Mouse (Mus musculus) stomach, embryonic 14.5 days (tissue): ENCODE measurements around the gene Ikzf2. TPM values are rescaled to one million over a fixed set of nuclear protein-coding genes. Genes with fewer than 3 reads are reported as not detected.

Experiments used
- ATAC-seq: fragments of 200-750 bp; cut with Nextera tagmentation; 2 replicates; pipeline ENCODE4 v1.8.0; 2017; ENCODE audit warnings: low read depth, moderate TSS enrichment; ENCODE audit not compliant: insufficient number of reproducible peaks, insufficient read depth, low FRiP score
- H3K27ac ChIP-seq: fragments of 300-500 bp; sonication (generic); 2 replicates; pipeline ENCODE4 v1.5.1; 2014; ENCODE audit warnings: mild to moderate bottlenecking, low read length, moderate library complexity, mixed read lengths
- H3K27me3 ChIP-seq: fragments of 300-500 bp; sonication (generic); 2 replicates; pipeline ENCODE4 v1.6.1; 2014; ENCODE audit warnings: low read length, control low read depth, mixed read lengths; ENCODE audit not compliant: control insufficient read depth, insufficient read depth
- H3K36me3 ChIP-seq: fragments of 300-500 bp; sonication (generic); 2 replicates; pipeline ENCODE4 v1.6.1; 2014; ENCODE audit warnings: mild to moderate bottlenecking, control low read depth, low read length, moderate library complexity, mixed read lengths; ENCODE audit not compliant: control insufficient read depth, insufficient read depth
- H3K4me1 ChIP-seq: fragments of 300-500 bp; sonication (generic); 2 replicates; pipeline ENCODE4 v1.6.1; 2014; ENCODE audit warnings: low read length, control low read depth, mixed read lengths; ENCODE audit not compliant: control insufficient read depth, insufficient read depth
- H3K4me2 ChIP-seq: fragments of 300-500 bp; sonication (generic); replicated peaks from 2 replicates; pipeline ENCODE4 v1.6.1; 2014; ENCODE audit warnings: low read depth, low read length, control low read depth
- H3K4me3 ChIP-seq: fragments of 300-500 bp; sonication (generic); 2 replicates; pipeline ENCODE4 v1.5.1; 2014; ENCODE audit warnings: low read depth, low read length, control low read depth
- H3K9ac ChIP-seq: fragments of 300-500 bp; sonication (generic); replicated peaks from 2 replicates; pipeline ENCODE4 v1.6.1; 2014; ENCODE audit warnings: low read depth, mild to moderate bottlenecking, control low read depth, low read length, moderate library complexity, mixed read lengths
- H3K9me3 ChIP-seq: fragments of 300-500 bp; sonication (generic); 2 replicates; pipeline ENCODE4 v1.6.1; 2016; ENCODE audit warnings: low read depth, low read length, control low read depth; ENCODE audit not compliant: control insufficient read depth
- WGBS: fragments of 180-500 bp; shearing (Covaris S2); extraction: QIAGEN DNeasy Blood & Tissue Kit; methylation state at CpG from one replicate; pipeline ENCODE4 v1.1.7; 2014; 5-methylcytosine and 5-hydroxymethylcytosine counted together
- polyA plus RNA-seq: library from polyadenylated mRNA; unstranded; fragments of >200 nt; fragmentation: Nextera tagmentation; extraction: Ambion mirVana; gene quantifications from 2 replicates; pipeline ENCODE4 v1.2.1, GENCODE M21; 2014

Gene Ikzf2
- polyA plus RNA-seq, 1 experiment from 2014 or later = 11.1 TPM

- Histone ChIP-seq H3K27ac (no peak overlapping the region), H3K4me1 (no peaks in the 10 kb centered on the region), H3K4me3 (no peak overlapping the region), H3K27me3 (no peaks in the 10 kb centered on the region), H3K9ac (no peak overlapping the region), H3K4me2 (no peak overlapping the region), H3K9me3 (no peaks in the 10 kb centered on the region), H3K36me3 (no peaks in the 10 kb centered on the region)
- ATAC-seq = no peak
- WGBS = 58% methylated on average over 5 of the region's 5 CpGs
These were observed 30.8 kb downstream of the Ikzf2 start for GRCm38 (mm10) chr1:69656047-69656782.

DNA sequence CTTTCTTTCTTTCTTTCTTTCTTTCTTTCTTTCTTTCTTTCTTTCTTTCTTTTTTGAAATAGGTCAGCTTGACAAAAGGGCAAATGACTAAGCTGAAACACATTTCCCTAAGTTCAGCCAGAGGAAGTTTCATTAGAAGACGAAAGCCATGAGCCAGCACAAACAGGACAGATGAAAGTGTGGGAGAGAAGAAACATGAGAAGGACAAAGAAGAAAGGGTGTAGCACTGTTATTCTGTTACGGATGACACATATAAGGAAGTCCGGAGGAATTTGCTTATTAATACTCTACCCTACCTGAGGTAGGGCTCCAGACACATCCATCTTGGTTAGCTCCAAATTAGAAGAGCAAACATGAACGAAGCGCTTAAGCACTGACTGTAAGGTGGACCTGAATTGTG is 31.7 kb downstream of the Ikzf2 start:
- WGBS = 65% methylated on average over 5 of the region's 5 CpGs
- Histone ChIP-seq H3K36me3 (no peaks in the 10 kb centered on the region), H3K4me1 (no peaks in the 10 kb centered on the region), H3K4me2 (no peak overlapping the region), H3K9ac (no peak overlapping the region), H3K27me3 (no peaks in the 10 kb centered on the region), H3K9me3 (no peaks in the 10 kb centered on the region), H3K27ac (no peak overlapping the region), H3K4me3 (no peak overlapping the region)
- no peak for ATAC-seq

DNA sequence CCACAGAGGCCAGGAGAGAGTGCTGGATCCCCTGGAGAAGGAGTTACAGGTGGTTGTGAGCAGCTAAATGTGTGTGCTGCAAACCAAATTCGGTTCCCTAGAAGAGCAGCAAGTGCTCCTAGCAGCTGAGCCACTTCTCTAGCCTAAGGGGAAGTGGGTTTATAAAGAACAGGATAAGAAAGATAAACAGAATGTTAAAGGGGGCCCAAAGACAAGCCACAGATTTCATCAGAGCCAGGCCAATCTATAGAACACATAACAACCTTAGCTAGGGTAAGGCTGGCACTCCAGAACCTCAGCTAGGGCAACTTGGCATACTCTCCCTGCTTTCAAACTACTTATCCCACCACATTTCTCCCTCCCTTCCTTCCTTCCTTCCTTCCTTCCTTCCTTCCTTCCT is 32.1 kb downstream of the Ikzf2 start:
- no peak overlapping the region for H3K4me2 ChIP-seq
- ATAC-seq = no peak
- H3K4me1 ChIP-seq = no peaks in the 10 kb centered on the region
- H3K27ac ChIP-seq = no peak overlapping the region
- H3K9me3 ChIP-seq = no peaks in the 10 kb centered on the region
- 40% methylated on average over 1 of the region's 1 CpGs for WGBS
- H3K36me3 ChIP-seq = no peaks in the 10 kb centered on the region
- H3K9ac ChIP-seq = no peak overlapping the region
- no peak overlapping the region for H3K4me3 ChIP-seq
- H3K27me3 ChIP-seq = no peaks in the 10 kb centered on the region

DNA sequence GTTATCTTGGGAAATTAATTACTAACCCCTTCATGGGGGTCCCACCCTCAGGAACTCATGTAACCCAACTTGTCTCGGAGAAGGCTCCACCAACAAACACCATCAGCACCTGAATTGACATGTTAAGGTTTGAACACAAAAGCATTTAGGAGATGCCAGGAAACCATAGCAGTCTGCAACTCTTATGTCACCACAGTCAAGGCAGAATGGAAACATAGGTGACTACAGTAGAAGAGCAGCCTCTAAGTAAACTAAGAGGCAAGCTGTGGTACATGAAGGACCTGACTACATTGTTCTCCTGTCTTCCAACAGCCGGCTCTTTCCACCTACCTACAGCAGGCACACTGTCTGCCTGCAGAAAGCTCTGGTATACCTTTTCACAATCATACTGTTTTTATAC is 33.6 kb downstream of the Ikzf2 start:
- H3K27ac ChIP-seq = no peak overlapping the region
- no peak overlapping the region for H3K4me3 ChIP-seq
- WGBS = 79% methylated on average over 2 of the region's 2 CpGs
- H3K27me3 ChIP-seq = no peaks in the 10 kb centered on the region
- no peaks in the 10 kb centered on the region for H3K36me3 ChIP-seq
- no peaks in the 10 kb centered on the region for H3K9me3 ChIP-seq
- H3K9ac ChIP-seq = no peak overlapping the region
- H3K4me1 ChIP-seq = no peaks in the 10 kb centered on the region
- no peak for ATAC-seq
- no peak overlapping the region for H3K4me2 ChIP-seq

GRCm38 (mm10) chr1:69643138-69643537 is 43.9 kb downstream of the Ikzf2 start:
- ATAC-seq = no peak
- Histone ChIP-seq H3K27ac (no peak overlapping the region), H3K4me2 (no peak overlapping the region), H3K9me3 (no peaks in the 10 kb centered on the region), H3K27me3 (no peaks in the 10 kb centered on the region), H3K4me1 (no peaks in the 10 kb centered on the region), H3K36me3 (no peaks in the 10 kb centered on the region), H3K4me3 (no peak overlapping the region), H3K9ac (no peak overlapping the region)
- WGBS = 83% methylated on average over 4 of the region's 4 CpGs

- Histone ChIP-seq H3K9ac (no peak overlapping the region), H3K4me1 (no peaks in the 10 kb centered on the region), H3K9me3 (no peaks in the 10 kb centered on the region), H3K36me3 (no peaks in the 10 kb centered on the region), H3K4me3 (no peak overlapping the region), H3K27me3 (no peaks in the 10 kb centered on the region), H3K4me2 (no peak overlapping the region), H3K27ac (no peak overlapping the region)
- 79% methylated on average over 6 of the region's 6 CpGs for WGBS
- ATAC-seq = no peak
These were observed 45.1 kb downstream of the Ikzf2 start for GRCm38 (mm10) chr1:69641986-69642385.

DNA sequence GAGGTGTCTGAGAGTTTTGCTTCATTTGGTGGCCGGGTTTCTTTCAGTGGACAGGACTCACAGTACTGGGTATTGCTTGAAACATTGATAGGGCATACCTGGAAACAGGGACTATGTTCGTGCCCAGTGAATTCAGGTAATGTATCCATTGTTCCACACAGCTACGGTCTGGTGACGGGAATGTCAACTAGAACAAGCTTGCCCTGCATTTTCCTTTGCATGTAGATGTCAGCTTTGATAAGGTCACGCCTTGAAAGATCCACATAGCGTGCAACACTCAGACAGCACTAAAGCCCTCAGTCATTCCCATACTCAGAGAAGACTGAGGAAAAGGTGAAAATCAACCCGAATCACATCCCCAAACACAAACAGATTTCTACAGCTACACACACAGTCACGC is 48.7 kb downstream of the Ikzf2 start:
- Histone ChIP-seq H3K4me3 (no peak overlapping the region), H3K36me3 (no peaks in the 10 kb centered on the region), H3K9me3 (no peaks in the 10 kb centered on the region), H3K27ac (no peak overlapping the region), H3K9ac (no peak overlapping the region), H3K27me3 (no peaks in the 10 kb centered on the region), H3K4me2 (no peak overlapping the region), H3K4me1 (no peaks in the 10 kb centered on the region)
- WGBS = 66% methylated on average over 8 of the region's 8 CpGs
- ATAC-seq = 0 out of 2 replicates have a peak, but pooled peaks have one; percentile 33

GRCm38 (mm10) chr1:69637907-69638306 is 49.1 kb downstream of the Ikzf2 start:
- no peak overlapping the region for H3K9ac ChIP-seq
- no peaks in the 10 kb centered on the region for H3K27me3 ChIP-seq
- no peaks in the 10 kb centered on the region for H3K36me3 ChIP-seq
- no peak overlapping the region for H3K27ac ChIP-seq
- H3K9me3 ChIP-seq = no peaks in the 10 kb centered on the region
- no peaks in the 10 kb centered on the region for H3K4me1 ChIP-seq
- H3K4me2 ChIP-seq = no peak overlapping the region
- no peak overlapping the region for H3K4me3 ChIP-seq
- WGBS = 55% methylated on average over 3 of the region's 3 CpGs
- no peak for ATAC-seq

- H3K27ac ChIP-seq = no peak overlapping the region
- WGBS = 83% methylated on average over 2 of the region's 2 CpGs
These were observed 52.8 kb downstream of the Ikzf2 start for GRCm38 (mm10) chr1:69634259-69634658.

More at GRCm38 (mm10) chr1:69634259-69634658, 52.8 kb downstream of the Ikzf2 start:
- H3K4me3 ChIP-seq = no peak overlapping the region
- H3K4me1 ChIP-seq = no peaks in the 10 kb centered on the region
- H3K9me3 ChIP-seq = no peaks in the 10 kb centered on the region
- no peak overlapping the region for H3K9ac ChIP-seq
- no peaks in the 10 kb centered on the region for H3K27me3 ChIP-seq
- H3K4me2 ChIP-seq = no peak overlapping the region
- no peak for ATAC-seq
- no peaks in the 10 kb centered on the region for H3K36me3 ChIP-seq
